Mouse (Mus musculus): Measurements from ENCODE around the gene Slbp. TPM values are rescaled to one million over a fixed set of nuclear protein-coding genes. Genes with fewer than 3 reads are reported as not detected.

Slbp gene
- polyA plus RNA-seq, 1 experiment: 47.4 TPM

DNA sequence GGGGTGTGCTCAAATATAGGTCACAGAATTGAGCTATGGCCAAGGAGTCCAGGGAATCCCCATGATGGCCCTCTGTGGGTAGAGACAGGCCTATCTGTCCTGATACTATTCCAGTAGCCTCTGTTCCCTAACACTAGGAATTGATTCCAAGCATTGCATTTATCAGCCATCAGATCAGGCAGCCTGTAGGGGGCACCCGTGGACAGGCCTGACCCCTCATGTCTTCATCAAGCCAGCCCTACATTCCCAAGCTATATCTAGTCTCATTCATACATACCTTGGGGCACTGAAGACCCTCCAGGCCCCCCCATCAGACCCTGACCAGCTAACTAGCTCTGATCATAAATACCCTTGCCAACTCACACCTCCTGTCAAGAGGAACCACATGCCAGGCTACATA, 23.6 kb upstream of the Slbp start:
- H3K27me3 ChIP-seq (ENCODE audit: control insufficient read depth, insufficient read depth, insufficient read length): no peaks in the 10 kb centered on the region
- TF ChIP-seq USF1 (IDR thresholded peaks at IDR 0.05; ENCODE audit: low read depth) (no peak), MYOD1 (IDR thresholded peaks at IDR 0.05; ENCODE audit: control insufficient read depth, insufficient read length, low read depth) (no peak), FOSL1 (IDR thresholded peaks at IDR 0.05; ENCODE audit: insufficient read depth, low read length, poor library complexity, severe bottlenecking) (no peak), MAX (IDR thresholded peaks at IDR 0.05) (no peak), MYOG (IDR thresholded peaks at IDR 0.05; ENCODE audit: control insufficient read depth, extremely low read depth, insufficient read length) (no peak), CTCF (IDR thresholded peaks at IDR 0.05; ENCODE audit: control insufficient read depth, insufficient read depth, insufficient read length) (peak; percentile 29), CEBPB (IDR thresholded peaks at IDR 0.05; ENCODE audit: low read depth) (no peak)
- H3K79me3 ChIP-seq (ENCODE audit: low read depth): no peaks in the 10 kb centered on the region
- no peak overlapping the region for H3ac ChIP-seq (ENCODE audit: control insufficient read depth, insufficient read length, low read depth)
- no peak overlapping the region for H3K4me3 ChIP-seq (ENCODE audit: insufficient read depth, poor library complexity, severe bottlenecking)
- peaks cover 31% of the 10 kb centered on the region for H3K36me3 ChIP-seq (ENCODE audit: control insufficient read depth, insufficient read depth)
- no peaks in the 10 kb centered on the region for H3K79me2 ChIP-seq (ENCODE audit: control insufficient read depth, insufficient read depth)

- Histone ChIP-seq H3K27me3 (ENCODE audit: control insufficient read depth, insufficient read depth, insufficient read length) (no peaks in the 10 kb centered on the region), H3K79me2 (ENCODE audit: control insufficient read depth, insufficient read depth) (no peaks in the 10 kb centered on the region), H3K36me3 (ENCODE audit: control insufficient read depth, insufficient read depth) (peaks cover 47% of the 10 kb centered on the region), H3ac (ENCODE audit: control insufficient read depth, insufficient read length, low read depth) (no peak overlapping the region), H3K79me3 (ENCODE audit: low read depth) (no peaks in the 10 kb centered on the region), H3K4me3 (ENCODE audit: insufficient read depth, poor library complexity, severe bottlenecking) (no peak overlapping the region)
- TF ChIP-seq CTCF (IDR thresholded peaks at IDR 0.05; ENCODE audit: control insufficient read depth, insufficient read depth, insufficient read length) (no peak), MYOG (IDR thresholded peaks at IDR 0.05; ENCODE audit: control insufficient read depth, extremely low read depth, insufficient read length) (no peak), FOSL1 (IDR thresholded peaks at IDR 0.05; ENCODE audit: insufficient read depth, low read length, poor library complexity, severe bottlenecking) (no peak), USF1 (IDR thresholded peaks at IDR 0.05; ENCODE audit: low read depth) (no peak), MAX (IDR thresholded peaks at IDR 0.05) (no peak), MYOD1 (IDR thresholded peaks at IDR 0.05; ENCODE audit: control insufficient read depth, insufficient read length, low read depth) (no peak), CEBPB (IDR thresholded peaks at IDR 0.05; ENCODE audit: low read depth) (no peak)
These were observed 22.1 kb upstream of the Slbp start for GRCm38 (mm10) chr5:33674439-33674838.

- Histone ChIP-seq H3K36me3 (ENCODE audit: control insufficient read depth, insufficient read depth) (peaks cover 74% of the 10 kb centered on the region), H3K79me3 (ENCODE audit: low read depth) (no peaks in the 10 kb centered on the region), H3K79me2 (ENCODE audit: control insufficient read depth, insufficient read depth) (no peaks in the 10 kb centered on the region), H3K4me3 (ENCODE audit: insufficient read depth, poor library complexity, severe bottlenecking) (no peak overlapping the region), H3ac (ENCODE audit: control insufficient read depth, insufficient read length, low read depth) (no peak overlapping the region), H3K27me3 (ENCODE audit: control insufficient read depth, insufficient read depth, insufficient read length) (no peaks in the 10 kb centered on the region)
- TF ChIP-seq MYOG (IDR thresholded peaks at IDR 0.05; ENCODE audit: control insufficient read depth, extremely low read depth, insufficient read length): no peak
- TF ChIP-seq MAX (IDR thresholded peaks at IDR 0.05): no peak
- TF ChIP-seq FOSL1 (IDR thresholded peaks at IDR 0.05; ENCODE audit: insufficient read depth, low read length, poor library complexity, severe bottlenecking): no peak
- no peak for TF ChIP-seq USF1 (IDR thresholded peaks at IDR 0.05; ENCODE audit: low read depth)
- TF ChIP-seq CTCF (IDR thresholded peaks at IDR 0.05; ENCODE audit: control insufficient read depth, insufficient read depth, insufficient read length): no peak
- no peak for TF ChIP-seq CEBPB (IDR thresholded peaks at IDR 0.05; ENCODE audit: low read depth)
- TF ChIP-seq MYOD1 (IDR thresholded peaks at IDR 0.05; ENCODE audit: control insufficient read depth, insufficient read length, low read depth): no peak
These were observed 19.3 kb upstream of the Slbp start for GRCm38 (mm10) chr5:33671659-33672058.

- H3ac ChIP-seq (ENCODE audit: control insufficient read depth, insufficient read length, low read depth): no peak overlapping the region
- peaks cover 8% of the 10 kb centered on the region for H3K79me2 ChIP-seq (ENCODE audit: control insufficient read depth, insufficient read depth)
- no peak overlapping the region for H3K4me3 ChIP-seq (ENCODE audit: insufficient read depth, poor library complexity, severe bottlenecking)
- no peaks in the 10 kb centered on the region for H3K79me3 ChIP-seq (ENCODE audit: low read depth)
- H3K36me3 ChIP-seq (ENCODE audit: control insufficient read depth, insufficient read depth): peaks cover 94% of the 10 kb centered on the region
- no peaks in the 10 kb centered on the region for H3K27me3 ChIP-seq (ENCODE audit: control insufficient read depth, insufficient read depth, insufficient read length)
- TF ChIP-seq MYOG (IDR thresholded peaks at IDR 0.05; ENCODE audit: control insufficient read depth, extremely low read depth, insufficient read length): no peak
- TF ChIP-seq MYOD1 (IDR thresholded peaks at IDR 0.05; ENCODE audit: control insufficient read depth, insufficient read length, low read depth): no peak
- no peak for TF ChIP-seq USF1 (IDR thresholded peaks at IDR 0.05; ENCODE audit: low read depth)
These were observed 15.8 kb upstream of the Slbp start for GRCm38 (mm10) chr5:33668223-33668622.

DNA sequence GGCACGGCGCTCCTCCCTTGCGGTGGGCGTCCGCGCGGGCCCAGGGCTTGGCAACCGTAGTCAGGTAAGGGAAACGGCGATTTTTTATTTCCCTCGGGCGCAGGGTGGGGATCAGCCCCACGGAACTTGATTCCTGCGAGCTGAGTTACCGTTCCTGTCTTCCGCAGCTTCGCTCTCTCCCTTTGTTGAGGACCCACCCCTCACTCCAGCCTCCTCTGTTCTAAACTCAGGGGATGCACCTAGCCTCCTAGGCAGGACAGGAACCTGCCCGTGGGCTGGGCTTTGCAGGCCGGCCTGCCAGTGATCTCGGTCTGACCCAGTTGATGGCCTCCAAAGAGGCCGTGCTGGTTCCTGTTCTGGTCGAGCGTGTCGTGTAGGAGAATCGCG, 6.3 kb upstream of the Slbp start:
- peaks cover 54% of the 10 kb centered on the region for H3K36me3 ChIP-seq (ENCODE audit: control insufficient read depth, insufficient read depth)
- H3K79me3 ChIP-seq (ENCODE audit: low read depth): peaks cover 45% of the 10 kb centered on the region
- H3ac ChIP-seq (ENCODE audit: control insufficient read depth, insufficient read length, low read depth): peak overlapping the region; percentile 80
- peak overlapping the region; percentile 97 for H3K4me3 ChIP-seq (ENCODE audit: insufficient read depth, poor library complexity, severe bottlenecking)
- H3K27me3 ChIP-seq (ENCODE audit: control insufficient read depth, insufficient read depth, insufficient read length): no peaks in the 10 kb centered on the region
- peaks cover 85% of the 10 kb centered on the region for H3K79me2 ChIP-seq (ENCODE audit: control insufficient read depth, insufficient read depth)
- TF ChIP-seq MYOG (IDR thresholded peaks at IDR 0.05; ENCODE audit: control insufficient read depth, extremely low read depth, insufficient read length) (no peak), USF1 (IDR thresholded peaks at IDR 0.05; ENCODE audit: low read depth) (no peak), MAX (IDR thresholded peaks at IDR 0.05) (no peak), CTCF (IDR thresholded peaks at IDR 0.05; ENCODE audit: control insufficient read depth, insufficient read depth, insufficient read length) (no peak)

DNA sequence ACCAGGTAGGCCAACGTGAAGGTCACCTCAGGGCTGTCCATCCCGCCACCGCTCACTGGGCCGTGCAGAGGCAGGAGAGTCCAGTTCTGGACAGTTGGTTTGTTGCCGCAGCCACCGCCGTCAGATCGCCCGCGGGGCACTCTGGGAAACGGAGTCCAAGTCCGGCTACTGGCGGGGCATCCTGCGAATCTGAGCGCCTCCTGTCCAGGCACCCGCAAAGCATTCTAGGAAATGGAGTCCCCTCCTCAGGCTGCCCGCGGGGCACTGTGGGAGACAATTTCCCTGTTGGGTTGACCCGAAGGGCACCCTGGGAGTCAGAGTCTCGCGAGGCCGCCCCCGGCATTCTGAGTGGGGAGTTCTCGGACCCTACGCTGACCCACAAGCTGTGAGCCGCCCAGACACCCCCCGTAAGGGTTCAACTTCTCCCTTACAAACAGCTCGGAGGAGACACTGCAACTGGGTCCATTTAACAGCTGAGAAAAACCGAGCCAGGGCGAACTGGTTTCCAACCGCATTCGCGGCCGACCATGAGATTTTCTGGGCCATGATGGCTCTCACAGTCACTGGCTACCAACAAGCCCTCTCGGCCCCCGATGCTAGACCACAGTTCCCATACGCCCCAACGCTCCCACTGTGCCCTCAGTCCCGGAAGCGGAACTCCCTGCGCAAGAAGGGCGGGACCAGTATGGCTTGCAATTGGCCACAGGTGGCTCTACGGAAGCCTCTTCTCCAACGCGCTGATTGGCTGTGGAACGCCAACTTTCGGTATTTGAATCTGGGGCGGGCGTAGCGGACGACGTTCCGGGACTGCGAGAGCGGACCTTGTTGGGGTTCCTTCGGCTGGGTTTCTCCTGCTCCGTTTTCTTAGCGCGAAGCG, 5.7 kb upstream of the Slbp start, which contains the start of the genes Tacc3 and Tmem129:
Gene Tacc3 (plus strand): TSS at position 342 of the 877 bp plus-strand sequence.
Gene Tmem129 (minus strand): TSS at position 630 of the 877 bp plus-strand sequence.
- Histone ChIP-seq H3K79me2 (ENCODE audit: control insufficient read depth, insufficient read depth) (peaks cover 81% of the 10 kb centered on the region), H3K27me3 (ENCODE audit: control insufficient read depth, insufficient read depth, insufficient read length) (no peaks in the 10 kb centered on the region), H3K79me3 (ENCODE audit: low read depth) (peaks cover 45% of the 10 kb centered on the region), H3K4me3 (ENCODE audit: insufficient read depth, poor library complexity, severe bottlenecking) (peak within 1 kb of the TSS; percentile 97), H3K36me3 (ENCODE audit: control insufficient read depth, insufficient read depth) (peaks cover 53% of the 10 kb centered on the region), H3ac (ENCODE audit: control insufficient read depth, insufficient read length, low read depth) (peak within 1 kb of the TSS; percentile 80)
- peak; percentile 30 for TF ChIP-seq MAX (IDR thresholded peaks at IDR 0.05)
- TF ChIP-seq CEBPB (IDR thresholded peaks at IDR 0.05; ENCODE audit: low read depth): no peak
- TF ChIP-seq USF1 (IDR thresholded peaks at IDR 0.05; ENCODE audit: low read depth): no peak
